Mouse (Mus musculus): ENCODE data around the gene Zfp217.
"Not testable (repeated sequence)": the region's sequence is repeated elsewhere in the genome, so short reads cannot be mapped to it uniquely, and the experiment has no call there.

The Zfp217 gene

GRCm38 (mm10) chr2:170147661-170148153 lies at the start of gene Zfp217:
Gene Zfp217, minus strand, starts transcription at chr2:170148103.
- DNase-seq = peak; percentile 69

DNA sequence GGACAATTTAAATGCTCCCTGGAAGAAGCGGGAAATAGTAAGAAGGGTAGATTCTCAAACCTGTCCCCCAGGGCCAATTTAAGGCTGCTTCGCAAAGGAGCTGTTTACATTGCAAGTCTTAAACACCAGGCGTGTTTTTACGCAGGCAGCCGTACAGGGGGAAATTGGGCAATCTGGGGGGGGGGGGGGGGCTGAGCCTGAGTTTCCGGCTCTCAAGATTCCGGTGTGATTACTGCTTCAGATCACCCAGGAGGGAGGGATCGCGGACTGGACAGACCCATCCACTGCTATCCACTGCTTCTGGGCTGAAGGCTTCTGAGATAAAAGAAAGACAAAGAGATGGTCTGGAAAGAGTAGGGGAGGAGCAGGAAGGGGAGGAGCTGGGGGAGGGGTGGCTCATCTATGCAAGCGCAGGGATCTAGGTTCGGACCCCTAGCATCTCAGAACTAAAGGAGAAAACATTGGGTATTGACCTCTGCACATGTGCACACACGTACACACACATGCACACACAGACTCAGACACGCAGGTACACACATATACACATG lies 47.7 kb upstream of the Zfp217 start:
- no peak for DNase-seq

GRCm38 (mm10) chr2:170194845-170195244 lies 46.9 kb upstream of the Zfp217 start:
- DNase-seq = no peak

- no peak for DNase-seq
Measured at GRCm38 (mm10) chr2:170193850-170194249, 45.9 kb upstream of the Zfp217 start.

DNA sequence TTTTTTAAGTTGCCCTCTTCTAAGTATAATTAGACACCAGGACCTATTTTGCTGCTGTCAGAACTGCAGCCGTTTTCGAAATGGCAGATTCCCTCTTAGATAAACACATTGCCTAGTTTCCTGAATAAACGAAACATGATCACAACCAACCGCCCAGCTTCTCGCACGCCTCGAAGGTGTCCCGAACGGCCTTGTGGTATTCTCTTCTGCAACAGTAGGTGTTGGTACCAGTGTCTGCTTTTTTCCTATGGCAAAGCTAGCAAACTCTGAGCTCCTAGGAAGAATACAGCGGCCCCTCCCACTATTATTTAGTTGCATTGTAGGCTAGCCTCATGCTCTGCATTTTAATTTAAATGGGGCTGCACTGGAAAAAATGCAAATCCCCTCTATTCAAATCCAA lies 45.3 kb upstream of the Zfp217 start:
- DNase-seq = peak; percentile 43

DNA sequence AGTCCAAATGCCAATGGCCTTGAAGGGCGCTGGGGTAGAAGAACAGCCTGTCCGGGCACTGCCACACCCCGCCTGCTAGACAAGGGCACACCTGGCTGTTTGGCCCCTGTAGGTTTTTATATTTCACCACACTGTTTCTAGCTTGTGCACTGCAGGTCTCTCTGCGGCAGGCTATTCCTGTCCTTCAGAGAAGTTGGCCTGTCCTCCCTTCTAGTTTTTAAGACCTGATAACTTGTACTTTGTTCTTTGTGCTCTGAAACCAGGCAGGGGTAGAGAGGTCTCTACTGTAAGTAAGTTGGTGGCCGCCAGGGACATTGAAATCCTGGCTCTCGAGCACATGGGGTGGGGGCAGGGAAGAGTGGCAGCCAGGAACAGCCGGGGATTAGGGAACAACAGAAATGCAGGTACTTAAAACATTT lies 44.8 kb upstream of the Zfp217 start:
- peak; percentile 42 for DNase-seq

DNA sequence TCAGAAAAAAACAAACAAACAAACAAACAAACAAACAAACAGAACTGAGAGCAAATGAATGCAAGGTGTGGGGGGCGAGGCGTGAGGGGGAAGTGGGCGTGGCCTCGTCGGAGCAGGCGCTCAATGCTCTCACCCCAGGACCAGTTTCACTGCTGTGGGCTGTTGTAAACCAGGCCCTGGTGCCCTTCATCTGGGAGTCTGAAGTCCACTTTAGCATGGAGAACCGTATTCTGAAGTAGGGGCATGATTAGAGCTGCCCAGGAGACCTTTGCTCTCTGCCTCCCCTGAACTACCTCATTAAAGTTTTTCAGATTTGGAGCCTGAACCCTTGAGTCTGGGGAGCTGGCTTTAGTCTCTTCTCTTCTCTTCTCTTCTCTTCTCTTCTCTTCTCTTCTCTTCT lies 40.8 kb upstream of the Zfp217 start:
- no peak for DNase-seq

- DNase-seq = no peak
Measured at GRCm38 (mm10) chr2:170185137-170185837, 37.4 kb upstream of the Zfp217 start.

DNA sequence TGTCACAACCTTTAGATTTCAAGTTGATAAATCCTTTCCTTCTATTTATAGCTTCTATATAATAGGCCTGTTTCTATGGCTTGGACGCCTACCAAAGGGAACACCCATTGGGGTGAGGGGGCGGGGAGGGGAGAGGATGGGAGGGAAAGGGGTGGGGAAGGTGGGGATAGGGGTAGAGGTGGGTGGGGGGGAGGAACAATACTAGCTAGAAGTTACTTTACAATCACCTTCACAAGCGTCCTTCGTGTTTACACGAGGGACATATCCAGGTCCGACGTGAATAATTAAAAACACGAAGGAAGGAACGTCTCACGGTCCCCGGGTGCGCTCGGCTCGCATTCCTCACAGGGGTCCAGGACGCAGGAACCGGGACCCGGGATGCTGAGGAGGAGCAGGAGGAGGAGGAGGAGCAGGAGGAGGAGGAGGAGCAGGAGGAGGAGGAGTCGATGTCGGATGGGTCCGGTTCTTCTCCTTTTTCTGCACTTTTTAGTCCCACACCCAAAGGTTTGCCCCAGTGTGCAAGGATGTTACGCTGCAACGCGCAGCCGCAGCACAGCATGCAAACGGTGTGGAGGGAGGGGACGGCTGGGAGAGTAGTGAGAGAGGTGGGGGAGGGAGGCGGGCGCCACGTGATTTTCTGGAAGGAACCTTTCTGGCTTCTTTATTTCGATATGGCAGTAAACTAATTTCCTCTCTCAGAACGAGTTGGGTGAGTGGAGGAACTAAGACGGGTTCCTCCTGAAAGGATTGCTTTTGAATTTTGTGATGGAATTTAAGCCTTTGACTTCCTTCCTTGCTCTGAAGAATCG lies 36.5 kb upstream of the Zfp217 start:
- DNase-seq = peak; percentile 85

DNA sequence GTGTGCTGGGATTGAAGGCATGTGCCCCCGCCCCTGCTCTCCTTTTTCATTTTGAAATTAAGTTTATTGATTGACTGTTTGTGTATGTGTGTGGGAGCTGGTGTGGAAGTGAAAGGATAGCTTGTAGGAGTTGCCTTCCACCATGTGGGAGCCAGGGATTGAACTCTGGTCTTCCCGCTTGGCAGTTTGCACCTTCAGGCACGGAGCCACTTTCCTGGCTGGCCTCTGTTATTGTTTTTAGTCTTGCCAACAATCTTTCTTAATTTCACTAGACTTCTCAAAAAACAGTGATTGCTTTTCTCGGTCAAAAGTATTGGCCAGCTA lies 35.9 kb upstream of the Zfp217 start:
- DNase-seq = no peak

GRCm38 (mm10) chr2:170181862-170182261 lies 34.0 kb upstream of the Zfp217 start:
- no peak for DNase-seq

DNA sequence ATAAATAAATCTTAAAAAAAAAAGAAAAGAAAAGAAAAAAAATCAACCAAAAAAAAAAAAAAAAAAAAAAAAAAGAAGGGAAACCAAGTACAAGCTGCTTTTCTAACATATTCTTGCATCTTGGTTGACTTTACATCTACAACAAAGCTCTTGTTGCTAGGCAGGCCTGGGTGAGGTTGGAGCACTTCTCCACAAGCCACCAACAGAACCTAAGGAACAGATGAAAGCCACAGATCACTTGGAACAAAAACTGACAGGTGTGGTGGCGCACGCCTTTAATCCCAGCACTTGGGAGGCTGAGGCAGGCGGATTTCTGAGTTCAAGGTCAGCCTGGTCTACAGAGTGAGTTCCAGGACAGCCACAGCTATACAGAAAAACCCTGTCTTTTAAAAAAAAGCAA lies 32.9 kb upstream of the Zfp217 start:
- DNase-seq = not testable (repeated sequence)

DNA sequence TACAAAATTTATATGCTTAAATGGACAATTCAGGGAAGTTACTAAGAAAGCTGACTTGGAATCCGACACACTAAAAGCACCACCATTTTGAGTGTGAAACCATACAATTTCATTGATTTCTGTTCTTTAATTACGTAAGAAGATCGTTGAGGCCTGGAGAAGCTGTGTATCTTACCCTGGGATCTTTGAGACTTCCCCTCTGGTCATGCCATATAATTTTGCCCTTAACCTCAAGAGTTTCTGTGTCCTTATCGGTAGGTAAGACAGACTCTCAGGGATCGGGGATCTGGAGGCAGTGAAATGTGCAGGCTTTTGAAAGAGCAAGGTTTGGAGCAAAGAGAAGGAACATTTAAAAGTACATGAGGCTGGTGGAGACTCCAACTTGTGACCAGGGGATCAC lies 31.4 kb upstream of the Zfp217 start:
- DNase-seq = no peak

DNA sequence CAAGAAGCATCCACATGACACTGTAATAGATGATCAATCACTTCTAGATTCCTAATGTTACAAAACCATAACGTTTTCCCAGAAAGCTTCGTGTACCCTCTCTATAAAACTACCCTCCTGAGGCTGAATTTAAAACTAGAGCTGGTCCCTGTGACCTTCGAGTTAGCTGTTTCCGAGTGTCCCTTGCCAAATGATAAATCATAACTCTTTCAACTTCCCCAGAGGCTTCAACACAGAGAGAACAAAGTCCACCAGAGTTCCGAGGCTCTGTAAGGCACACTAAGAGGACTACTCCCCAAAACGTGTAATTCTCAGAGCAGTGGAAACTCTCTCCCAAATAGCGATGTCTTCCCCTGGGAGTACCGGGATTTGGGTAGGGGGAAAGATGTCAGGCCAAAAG lies 29.4 kb upstream of the Zfp217 start:
- no peak for DNase-seq

DNA sequence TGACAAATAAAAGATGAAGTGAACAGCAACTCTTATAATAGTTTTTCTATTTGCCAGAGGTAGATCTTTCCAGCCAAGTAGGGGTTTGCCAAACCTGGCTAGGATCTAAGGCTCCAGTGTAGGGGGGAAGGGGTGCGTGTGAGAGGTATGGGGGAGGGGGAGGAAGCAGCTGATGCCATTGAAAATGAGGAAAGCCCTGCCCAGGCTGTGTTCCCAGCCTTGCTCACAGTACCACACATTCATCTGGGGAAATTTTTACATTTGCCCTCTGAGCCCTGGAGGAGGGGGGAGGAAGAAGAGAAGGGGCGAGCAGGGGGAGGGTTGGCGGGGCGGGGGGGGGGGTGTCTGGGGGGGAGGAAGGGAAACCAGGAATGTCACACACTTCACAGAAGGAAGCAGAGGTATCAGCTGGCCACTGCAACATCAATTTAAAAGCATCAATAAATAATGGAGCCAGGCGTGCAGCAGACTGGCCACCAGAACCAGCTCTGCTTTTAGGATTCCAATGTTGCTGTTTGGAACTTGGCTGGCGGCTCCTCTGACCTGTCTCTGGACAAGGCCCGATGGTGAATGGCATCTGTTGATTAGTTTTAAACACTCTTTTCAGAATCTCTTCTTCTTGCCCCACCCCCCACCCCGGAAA lies 28.5 kb upstream of the Zfp217 start:
- DNase-seq = no peak

- DNase-seq = peak; percentile 25
Measured at GRCm38 (mm10) chr2:170175661-170176150, 27.8 kb upstream of the Zfp217 start.

DNA sequence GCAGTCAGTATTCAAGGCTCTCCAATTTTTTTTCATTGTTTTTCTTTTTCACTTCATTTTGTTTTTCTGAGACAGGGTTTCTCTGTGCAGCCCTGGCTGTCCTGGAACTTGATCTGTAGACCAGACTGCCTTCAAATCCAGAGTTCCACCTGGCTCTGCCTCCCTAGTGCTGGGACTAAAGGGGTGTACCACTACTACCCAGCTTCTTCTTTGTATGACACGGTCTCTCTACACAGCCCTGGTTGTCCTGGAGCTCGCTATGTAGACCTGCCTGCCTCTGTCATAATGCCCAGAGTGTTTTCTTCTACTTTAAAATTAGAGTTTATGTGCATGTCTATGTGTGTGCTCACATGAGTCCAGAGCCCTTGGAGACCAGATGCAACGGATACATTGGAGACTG lies 27.3 kb upstream of the Zfp217 start:
- no peak for DNase-seq

DNA sequence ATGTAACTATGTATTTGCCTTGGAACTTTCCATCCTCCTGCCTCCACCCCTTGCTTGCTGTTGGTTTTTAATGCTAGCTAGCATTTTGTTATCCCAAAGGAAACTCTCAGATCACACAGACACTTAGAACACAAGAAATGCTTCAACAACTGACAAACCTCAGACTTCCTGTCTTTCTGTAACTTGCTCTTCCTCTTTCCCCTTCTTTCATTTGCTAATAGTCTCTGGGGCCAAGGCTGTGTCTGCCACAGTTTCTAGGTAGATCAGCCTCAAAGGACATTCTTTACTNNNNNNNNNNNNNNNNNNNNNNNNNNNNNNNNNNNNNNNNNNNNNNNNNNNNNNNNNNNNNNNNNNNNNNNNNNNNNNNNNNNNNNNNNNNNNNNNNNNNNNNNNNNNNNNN lies 21.2 kb upstream of the Zfp217 start:
- no peak for DNase-seq

GRCm38 (mm10) chr2:170165649-170166048 lies 17.7 kb upstream of the Zfp217 start:
- DNase-seq = no peak

DNA sequence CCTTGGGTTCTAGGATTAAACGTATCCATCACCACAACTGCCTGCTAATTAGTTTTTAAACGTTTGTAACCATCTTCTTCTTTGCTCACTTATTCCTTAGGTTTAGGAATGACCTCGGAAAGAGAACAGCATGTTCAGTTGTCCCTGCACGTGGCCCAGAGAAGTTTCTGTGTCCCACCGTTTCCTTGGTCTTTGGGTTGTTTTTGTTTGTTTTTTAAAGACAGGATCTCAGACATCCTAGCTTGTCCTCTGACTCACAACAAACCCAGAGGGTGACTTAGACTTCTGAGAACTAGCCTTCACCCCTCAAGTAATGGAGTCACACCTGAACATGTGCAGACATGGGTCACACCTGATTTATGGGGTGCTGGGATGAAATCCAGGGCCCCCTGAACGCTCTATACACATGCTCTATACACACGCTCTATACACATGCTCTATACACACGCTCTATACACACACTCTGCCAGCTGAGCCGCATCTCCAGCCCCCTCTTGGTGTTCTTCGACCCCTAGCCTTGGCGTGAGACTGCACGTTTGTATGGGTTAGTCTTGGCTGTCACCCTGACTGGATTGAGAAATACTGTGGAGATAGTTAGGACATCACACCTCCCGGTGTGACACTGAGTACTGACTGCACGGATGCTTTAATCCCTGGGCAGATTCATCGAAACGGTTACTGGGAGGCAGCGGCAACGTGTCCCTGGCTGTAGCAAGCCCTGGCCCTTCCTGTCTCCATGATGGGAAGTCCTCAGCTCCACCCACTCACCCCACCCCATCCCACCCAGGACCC lies 16.0 kb upstream of the Zfp217 start:
- DNase-seq = no peak

GRCm38 (mm10) chr2:170159795-170160568 lies 12.1 kb upstream of the Zfp217 start:
- no peak for DNase-seq

DNA sequence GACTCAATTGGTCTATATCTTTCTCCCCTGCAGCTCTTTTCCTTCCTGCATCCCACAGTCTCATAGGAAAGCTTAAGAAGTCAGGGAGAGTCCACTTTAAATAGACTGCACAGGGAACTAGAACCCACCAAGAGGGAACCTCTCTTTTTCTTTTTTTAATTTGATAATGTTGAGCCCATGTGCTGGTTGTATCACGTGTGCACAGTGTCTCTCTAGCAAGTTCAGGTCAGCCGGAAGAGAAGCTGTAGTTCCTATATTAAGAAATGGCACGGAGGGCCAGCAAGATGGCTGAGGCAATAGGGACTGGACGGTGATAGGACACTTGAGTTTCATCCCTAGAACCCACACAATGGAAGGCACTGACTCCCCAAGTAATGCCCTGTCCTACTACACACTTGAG lies 11.1 kb upstream of the Zfp217 start:
- DNase-seq = no peak
